Mouse (Mus musculus) heart, postnatal 0 days (tissue): ENCODE measurements around the gene Arhgap28. TPM values are rescaled to one million over a fixed set of nuclear protein-coding genes. Genes with fewer than 3 reads are reported as not detected.

ENCODE experiments used
- ATAC-seq: fragments of 200-750 bp; cut with Nextera tagmentation; 2 replicates; pipeline ENCODE4 v1.8.0; 2017; ENCODE audit warnings: low read depth, moderate number of reproducible peaks, moderate library complexity; ENCODE audit not compliant: insufficient read depth
- DNase-seq: peaks from one replicate; pipeline ENCODE4 v3.0.0-alpha.2; 2016; ENCODE audit warnings: low spot score
- H3K27ac ChIP-seq: fragments of 300-500 bp; sonication (generic); 2 replicates; pipeline ENCODE4 v1.5.1; 2014; ENCODE audit warnings: low read depth, mild to moderate bottlenecking
- H3K27me3 ChIP-seq: fragments of 300-500 bp; sonication (generic); 2 replicates; pipeline ENCODE4 v1.6.1; 2014; ENCODE audit warnings: low read length, mixed read lengths; ENCODE audit not compliant: control insufficient read depth, insufficient read depth
- H3K36me3 ChIP-seq: fragments of 300-500 bp; sonication (generic); replicated peaks from 2 replicates; pipeline ENCODE4 v1.6.1; 2014; ENCODE audit warnings: low read length, mixed read lengths; ENCODE audit not compliant: control insufficient read depth, insufficient read depth
- H3K4me1 ChIP-seq: fragments of 300-500 bp; sonication (generic); 2 replicates; pipeline ENCODE4 v1.6.1; 2014; ENCODE audit warnings: antibody characterized with exemption; ENCODE audit not compliant: control insufficient read depth, insufficient read depth
- H3K4me2 ChIP-seq: fragments of 300-500 bp; sonication (generic); 2 replicates; pipeline ENCODE4 v1.6.1; 2014; ENCODE audit warnings: low read depth, mild to moderate bottlenecking, low read length, moderate library complexity
- H3K4me3 ChIP-seq: fragments of 300-500 bp; sonication (generic); 2 replicates; pipeline ENCODE4 v1.5.1; 2014; ENCODE audit warnings: low read depth, low read length
- H3K9ac ChIP-seq: fragments of 300-500 bp; sonication (generic); replicated peaks from 2 replicates; pipeline ENCODE4 v1.6.1; 2014; ENCODE audit warnings: low read depth, low read length, mixed read lengths
- H3K9me3 ChIP-seq: fragments of 300-500 bp; sonication (generic); replicated peaks from 2 replicates; pipeline ENCODE4 v1.6.1; 2016; ENCODE audit warnings: low read length; ENCODE audit not compliant: control insufficient read depth
- CTCF ChIP-seq: IDR thresholded peaks from 2 replicates; pipeline ENCODE4 v1.5.1; 2016; ENCODE audit warnings: antibody characterized with exemption, control low read depth, low read depth
- EP300 ChIP-seq: IDR thresholded peaks from 2 replicates; pipeline ENCODE4 v1.6.1; 2016; ENCODE audit warnings: antibody characterized with exemption, low read depth
- WGBS: fragments of 180-500 bp; shearing (Covaris S2); extraction: QIAGEN DNeasy Blood & Tissue Kit; methylation state at CpG from one replicate; pipeline ENCODE4 v1.1.7; 2014; 5-methylcytosine and 5-hydroxymethylcytosine counted together
- polyA plus RNA-seq: library from polyadenylated mRNA; unstranded; fragments of >200 nt; fragmentation: Nextera tagmentation; extraction: Ambion mirVana; gene quantifications from 2 replicates; pipeline ENCODE4 v1.2.1, GENCODE M21; 2015
- total RNA-seq: library from RNA; depleted of rRNA; stranded (reverse); fragments of >200 nt; gene quantifications from 2 replicates; pipeline ENCODE4 v1.2.3, GENCODE M21; 2014; ENCODE audit warnings: low replicate concordance

Arhgap28 gene
- total and polyA plus RNA-seq, 2 experiments from 2014 or later = 4.1 to 7.7 TPM

- ATAC-seq = no peak
Observed at GRCm38 (mm10) chr17:67918201-67918600, 85.7 kb downstream of the Arhgap28 start.

GRCm38 (mm10) chr17:67916901-67917300 lies 87.0 kb downstream of the Arhgap28 start:
- DNase-seq = no peak
- Histone ChIP-seq H3K4me3 (no peak overlapping the region), H3K4me1 (no peaks in the 10 kb centered on the region), H3K9ac (no peak overlapping the region), H3K27ac (no peak overlapping the region), H3K9me3 (no peaks in the 10 kb centered on the region), H3K4me2 (no peak overlapping the region), H3K36me3 (no peaks in the 10 kb centered on the region), H3K27me3 (no peaks in the 10 kb centered on the region)
- no peak for ATAC-seq
- TF ChIP-seq EP300 = no peak
- no peak for TF ChIP-seq CTCF
- WGBS = 61% methylated on average over 2 of the region's 2 CpGs

More at GRCm38 (mm10) chr17:67918201-67918600, 85.7 kb downstream of the Arhgap28 start:
- 86% methylated on average over 7 of the region's 7 CpGs for WGBS
- Histone ChIP-seq H3K36me3 (no peaks in the 10 kb centered on the region), H3K4me2 (no peak overlapping the region), H3K9ac (no peak overlapping the region), H3K27ac (no peak overlapping the region), H3K4me3 (no peak overlapping the region), H3K27me3 (no peaks in the 10 kb centered on the region), H3K9me3 (no peaks in the 10 kb centered on the region), H3K4me1 (no peaks in the 10 kb centered on the region)
- TF ChIP-seq CTCF (no peak), EP300 (no peak)
- DNase-seq = no peak

- WGBS = 53% methylated on average over 12 of the region's 12 CpGs
- Histone ChIP-seq H3K27me3 (no peaks in the 10 kb centered on the region), H3K4me2 (no peak overlapping the region), H3K4me3 (no peak overlapping the region), H3K27ac (no peak overlapping the region), H3K4me1 (no peaks in the 10 kb centered on the region), H3K9me3 (no peaks in the 10 kb centered on the region), H3K36me3 (no peaks in the 10 kb centered on the region), H3K9ac (no peak overlapping the region)
- TF ChIP-seq CTCF (peak; percentile 60), EP300 (no peak)
- peak; percentile 9 for DNase-seq
- ATAC-seq = peak; percentile 44; the same call in 1 of the 2 replicates
Observed at GRCm38 (mm10) chr17:67912640-67913039, 91.3 kb downstream of the Arhgap28 start.

GRCm38 (mm10) chr17:67912051-67912450 lies 91.9 kb downstream of the Arhgap28 start:
- 64% methylated on average over 11 of the region's 11 CpGs for WGBS
- ATAC-seq = 0 out of 2 replicates have a peak, but pooled peaks have one; percentile 32

GRCm38 (mm10) chr17:67908537-67908936 lies 95.4 kb downstream of the Arhgap28 start:
- ATAC-seq (no peak), DNase-seq (no peak)
- no peaks in the 10 kb centered on the region for H3K9me3 ChIP-seq
- no peak overlapping the region for H3K9ac ChIP-seq
- H3K27me3 ChIP-seq = no peaks in the 10 kb centered on the region
- no peaks in the 10 kb centered on the region for H3K4me1 ChIP-seq
- H3K4me2 ChIP-seq = no peak overlapping the region
- no peaks in the 10 kb centered on the region for H3K36me3 ChIP-seq
- H3K27ac ChIP-seq = no peak overlapping the region
- no peak overlapping the region for H3K4me3 ChIP-seq
- 69% methylated on average over 4 of the region's 4 CpGs for WGBS
- TF ChIP-seq CTCF (no peak), EP300 (no peak)

More at GRCm38 (mm10) chr17:67912051-67912450, 91.9 kb downstream of the Arhgap28 start:
- no peak overlapping the region for H3K4me2 ChIP-seq
- no peaks in the 10 kb centered on the region for H3K36me3 ChIP-seq
- no peak overlapping the region for H3K9ac ChIP-seq
- no peak overlapping the region for H3K4me3 ChIP-seq
- no peak for TF ChIP-seq EP300
- no peak for TF ChIP-seq CTCF
- H3K27ac ChIP-seq = no peak overlapping the region
- no peaks in the 10 kb centered on the region for H3K4me1 ChIP-seq
- DNase-seq = no peak
- no peaks in the 10 kb centered on the region for H3K9me3 ChIP-seq
- no peaks in the 10 kb centered on the region for H3K27me3 ChIP-seq

- Histone ChIP-seq H3K4me1 (no peaks in the 10 kb centered on the region), H3K9ac (no peak overlapping the region), H3K4me3 (no peak overlapping the region), H3K9me3 (no peaks in the 10 kb centered on the region), H3K27ac (no peak overlapping the region), H3K27me3 (no peaks in the 10 kb centered on the region), H3K4me2 (no peak overlapping the region), H3K36me3 (no peaks in the 10 kb centered on the region)
- TF ChIP-seq EP300 (no peak), CTCF (no peak)
- ATAC-seq = no peak
- 72% methylated on average over 4 of the region's 4 CpGs for WGBS
- DNase-seq = no peak
Observed at GRCm38 (mm10) chr17:67908137-67908536, 95.8 kb downstream of the Arhgap28 start.
